Mouse (Mus musculus) neural tube, embryonic 14.5 days (tissue): ENCODE measurements around the gene Lifr. TPM values are rescaled to one million over a fixed set of nuclear protein-coding genes. Genes with fewer than 3 reads are reported as not detected.

Source experiments
- ATAC-seq: fragments of 200-750 bp; cut with Nextera tagmentation; 2 replicates; pipeline ENCODE4 v1.8.0; 2017; ENCODE audit warnings: low read depth, mild to moderate bottlenecking, moderate TSS enrichment, moderate library complexity
- H3K27ac ChIP-seq: fragments of 300-500 bp; sonication (generic); 2 replicates; pipeline ENCODE4 v1.5.1; 2014; ENCODE audit warnings: low read depth, mild to moderate bottlenecking, control low read depth, low read length, moderate library complexity, mixed read lengths
- H3K27me3 ChIP-seq: fragments of 300-500 bp; sonication (generic); 2 replicates; pipeline ENCODE4 v1.6.1; 2014; ENCODE audit warnings: low read length; ENCODE audit not compliant: control insufficient read depth, insufficient read depth
- H3K36me3 ChIP-seq: fragments of 300-500 bp; sonication (generic); 2 replicates; pipeline ENCODE4 v1.6.1; 2014; ENCODE audit warnings: low read length, mixed read lengths; ENCODE audit not compliant: control insufficient read depth, insufficient read depth
- H3K4me1 ChIP-seq: fragments of 300-500 bp; sonication (generic); 2 replicates; pipeline ENCODE4 v1.6.1; 2014; ENCODE audit warnings: low read length; ENCODE audit not compliant: control insufficient read depth, insufficient read depth
- H3K4me2 ChIP-seq: fragments of 300-500 bp; sonication (generic); 2 replicates; pipeline ENCODE4 v1.6.1; 2014; ENCODE audit warnings: mild to moderate bottlenecking, low read depth, low read length, control low read depth
- H3K4me3 ChIP-seq: fragments of 300-500 bp; sonication (generic); 2 replicates; pipeline ENCODE4 v1.5.1; 2014; ENCODE audit warnings: low read depth, low read length, control low read depth, mixed read lengths
- H3K9ac ChIP-seq: fragments of 300-500 bp; sonication (generic); replicated peaks from 2 replicates; pipeline ENCODE4 v1.6.1; 2014; ENCODE audit warnings: low read depth, mild to moderate bottlenecking, control low read depth, low read length, mixed read lengths
- H3K9me3 ChIP-seq: fragments of 300-500 bp; sonication (generic); 2 replicates; pipeline ENCODE4 v1.6.1; 2016; ENCODE audit warnings: low read length; ENCODE audit not compliant: control insufficient read depth
- WGBS: fragments of 180-500 bp; shearing (Covaris S2); extraction: QIAGEN DNeasy Blood & Tissue Kit; methylation state at CpG from one replicate; pipeline ENCODE4 v1.1.7; 2014; 5-methylcytosine and 5-hydroxymethylcytosine counted together
- polyA plus RNA-seq: library from polyadenylated mRNA; unstranded; fragments of >200 nt; fragmentation: Nextera tagmentation; extraction: Ambion mirVana; gene quantifications from 2 replicates; pipeline ENCODE4 v1.2.1, GENCODE M21; 2014

Lifr gene
- polyA plus RNA-seq = 32.1 and 48.0 TPM in 2 replicates

DNA sequence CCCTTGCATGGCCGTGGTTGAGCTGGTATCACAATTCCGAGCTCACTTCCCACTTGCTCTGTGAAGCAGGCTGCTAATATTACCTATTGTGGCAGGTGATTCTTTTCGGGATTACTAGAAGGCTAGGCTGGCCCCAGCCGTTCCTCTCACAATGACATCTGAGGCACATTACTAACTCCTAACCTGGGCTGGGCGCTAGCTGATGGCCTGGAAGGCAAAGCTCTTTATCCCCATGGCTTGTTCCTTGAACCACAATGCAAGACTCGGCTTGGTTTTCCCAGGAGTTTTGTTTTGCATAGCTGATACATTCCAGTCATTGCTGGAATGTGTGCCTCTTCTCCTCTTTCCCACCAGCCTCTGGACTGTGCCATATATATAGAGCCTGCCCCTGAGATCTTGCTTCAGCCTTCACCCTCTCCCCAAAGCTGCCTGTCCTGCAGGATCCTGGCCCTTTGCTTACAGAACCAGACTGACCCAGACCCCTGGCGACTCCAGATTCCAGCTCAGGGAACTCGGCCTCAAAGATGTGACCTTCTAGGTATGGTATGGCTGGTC lies at the start of gene Lifr:
TSS of gene Lifr (plus strand) at position 404 of the 555 bp plus-strand sequence.
- H3K4me3 ChIP-seq = no peak within 1 kb of the TSS
- H3K27ac ChIP-seq = no peak within 1 kb of the TSS
- no peaks in the 10 kb centered on the region for H3K27me3 ChIP-seq
- no peaks in the 10 kb centered on the region for H3K4me1 ChIP-seq
- H3K36me3 ChIP-seq = no peaks in the 10 kb centered on the region
- 91% methylated on average over 8 of the region's 8 CpGs for WGBS
- no peak within 1 kb of the TSS for H3K4me2 ChIP-seq
- ATAC-seq = no peak
- H3K9ac ChIP-seq = no peak within 1 kb of the TSS
- H3K9me3 ChIP-seq = no peaks in the 10 kb centered on the region

- Histone ChIP-seq H3K36me3 (no peaks in the 10 kb centered on the region), H3K4me3 (no peak overlapping the region), H3K27ac (no peak overlapping the region), H3K4me2 (no peak overlapping the region), H3K9me3 (no peaks in the 10 kb centered on the region), H3K4me1 (no peaks in the 10 kb centered on the region), H3K27me3 (no peaks in the 10 kb centered on the region), H3K9ac (no peak overlapping the region)
- no peak for ATAC-seq
- WGBS = 84% methylated on average over 11 of the region's 11 CpGs
Measured at GRCm38 (mm10) chr15:7044081-7044749, 46.2 kb upstream of the Lifr start.

- WGBS = 81% methylated on average over 4 of the region's 4 CpGs
- Histone ChIP-seq H3K4me3 (no peak overlapping the region), H3K27me3 (no peaks in the 10 kb centered on the region), H3K36me3 (no peaks in the 10 kb centered on the region), H3K4me1 (no peaks in the 10 kb centered on the region), H3K4me2 (no peak overlapping the region), H3K9ac (no peak overlapping the region), H3K9me3 (no peaks in the 10 kb centered on the region), H3K27ac (no peak overlapping the region)
- ATAC-seq = no peak
Measured at GRCm38 (mm10) chr15:7045056-7045455, 45.4 kb upstream of the Lifr start.

GRCm38 (mm10) chr15:7047931-7048330 lies 42.5 kb upstream of the Lifr start:
- no peak overlapping the region for H3K27ac ChIP-seq
- no peak for ATAC-seq
- 80% methylated on average over 3 of the region's 3 CpGs for WGBS
- no peaks in the 10 kb centered on the region for H3K27me3 ChIP-seq
- no peak overlapping the region for H3K4me3 ChIP-seq
- H3K4me1 ChIP-seq = no peaks in the 10 kb centered on the region
- no peaks in the 10 kb centered on the region for H3K9me3 ChIP-seq
- no peak overlapping the region for H3K4me2 ChIP-seq
- no peak overlapping the region for H3K9ac ChIP-seq
- no peaks in the 10 kb centered on the region for H3K36me3 ChIP-seq

DNA sequence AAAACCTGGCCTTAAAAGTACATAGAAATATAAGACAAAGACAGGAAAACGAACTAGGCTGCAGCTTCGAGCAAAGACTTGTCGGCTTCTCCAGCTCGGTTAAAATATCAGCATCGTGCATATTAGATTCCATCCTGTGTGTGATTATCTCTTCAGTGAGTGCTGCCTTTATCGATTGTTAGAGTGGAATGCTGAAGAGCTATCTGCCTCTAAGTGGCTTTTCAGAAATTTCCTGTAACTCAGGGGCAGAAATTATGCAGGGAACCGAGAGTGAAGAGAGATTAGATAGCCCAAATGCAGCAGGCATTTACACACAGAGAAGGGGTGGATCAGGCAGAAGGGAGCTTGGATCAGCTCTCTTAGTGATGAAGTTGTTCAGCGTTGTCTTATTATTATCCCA lies 41.5 kb upstream of the Lifr start:
- no peaks in the 10 kb centered on the region for H3K4me1 ChIP-seq
- no peaks in the 10 kb centered on the region for H3K36me3 ChIP-seq
- no peak overlapping the region for H3K27ac ChIP-seq
- no peak overlapping the region for H3K4me3 ChIP-seq
- no peak overlapping the region for H3K9ac ChIP-seq
- H3K4me2 ChIP-seq = no peak overlapping the region
- no peaks in the 10 kb centered on the region for H3K9me3 ChIP-seq
- WGBS = 77% methylated on average over 8 of the region's 8 CpGs
- H3K27me3 ChIP-seq = no peaks in the 10 kb centered on the region
- ATAC-seq = no peak

DNA sequence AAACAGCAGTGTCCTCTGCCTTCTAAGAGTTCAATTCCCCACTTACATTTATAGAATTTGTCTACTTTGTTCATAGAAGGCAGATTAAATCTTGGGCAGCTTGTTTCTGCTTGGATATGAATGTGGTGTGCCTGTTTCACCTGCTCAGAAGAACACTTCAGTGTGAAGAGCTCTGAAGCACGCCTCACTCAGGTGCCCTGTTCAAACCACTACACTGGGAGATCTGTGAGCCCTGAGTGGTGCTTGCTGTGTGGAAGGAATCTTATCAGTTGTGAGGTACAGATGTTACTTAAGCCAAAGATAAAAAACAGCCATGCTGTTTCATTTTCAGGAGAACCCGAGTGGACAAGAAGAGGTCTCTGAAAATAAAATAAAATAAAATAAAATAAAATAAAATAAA lies 38.7 kb upstream of the Lifr start:
- no peaks in the 10 kb centered on the region for H3K9me3 ChIP-seq
- 81% methylated on average over 2 of the region's 2 CpGs for WGBS
- H3K36me3 ChIP-seq = no peaks in the 10 kb centered on the region
- H3K27ac ChIP-seq = no peak overlapping the region
- H3K27me3 ChIP-seq = no peaks in the 10 kb centered on the region
- H3K4me3 ChIP-seq = no peak overlapping the region
- ATAC-seq = no peak
- no peak overlapping the region for H3K4me2 ChIP-seq
- no peaks in the 10 kb centered on the region for H3K4me1 ChIP-seq
- H3K9ac ChIP-seq = no peak overlapping the region

GRCm38 (mm10) chr15:7052117-7052516 lies 38.3 kb upstream of the Lifr start:
- no peaks in the 10 kb centered on the region for H3K4me1 ChIP-seq
- no peak overlapping the region for H3K4me3 ChIP-seq
- 84% methylated on average over 2 of the region's 2 CpGs for WGBS
- no peaks in the 10 kb centered on the region for H3K9me3 ChIP-seq
- H3K27ac ChIP-seq = no peak overlapping the region
- H3K27me3 ChIP-seq = no peaks in the 10 kb centered on the region
- H3K9ac ChIP-seq = no peak overlapping the region
- H3K4me2 ChIP-seq = no peak overlapping the region
- no peaks in the 10 kb centered on the region for H3K36me3 ChIP-seq
- ATAC-seq = no peak

- Histone ChIP-seq H3K27me3 (no peaks in the 10 kb centered on the region), H3K4me1 (no peaks in the 10 kb centered on the region), H3K4me3 (no peak overlapping the region), H3K36me3 (no peaks in the 10 kb centered on the region), H3K27ac (no peak overlapping the region), H3K9me3 (no peaks in the 10 kb centered on the region), H3K9ac (no peak overlapping the region), H3K4me2 (no peak overlapping the region)
- WGBS = 60% methylated on average over 3 of the region's 3 CpGs
- ATAC-seq = no peak
Measured at GRCm38 (mm10) chr15:7056851-7057250, 33.6 kb upstream of the Lifr start.

DNA sequence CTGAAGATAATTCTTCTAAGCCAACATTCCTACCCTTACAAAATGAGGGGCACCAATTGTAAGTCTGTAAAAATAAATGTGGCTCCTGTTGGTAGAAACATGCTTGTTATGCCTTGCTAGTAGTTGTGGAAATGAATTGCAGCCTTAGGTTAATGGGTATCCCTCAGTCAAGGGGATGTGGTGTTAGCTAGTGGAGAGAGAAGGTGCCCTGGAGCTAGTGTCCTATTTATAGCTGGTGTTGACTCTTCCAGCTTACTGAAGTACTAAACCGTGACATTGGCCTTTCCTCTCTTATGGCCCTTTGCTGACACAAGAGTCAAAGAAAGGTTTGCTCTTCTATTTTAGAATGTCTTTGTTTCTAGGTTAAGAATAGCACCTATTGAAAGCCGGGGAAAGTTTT lies 29.9 kb upstream of the Lifr start:
- no peaks in the 10 kb centered on the region for H3K9me3 ChIP-seq
- no peak overlapping the region for H3K4me3 ChIP-seq
- H3K4me1 ChIP-seq = no peaks in the 10 kb centered on the region; the same call in 1 of the 2 replicates
- WGBS = 57% methylated on average over 2 of the region's 2 CpGs
- no peaks in the 10 kb centered on the region for H3K36me3 ChIP-seq
- H3K9ac ChIP-seq = no peak overlapping the region
- H3K27me3 ChIP-seq = no peaks in the 10 kb centered on the region
- ATAC-seq = no peak
- H3K27ac ChIP-seq = no peak overlapping the region
- H3K4me2 ChIP-seq = no peak overlapping the region
